Mouse (Mus musculus) layer of hippocampus, postnatal 25 days (tissue): ENCODE measurements around the gene Fam19a3. TPM values are rescaled to one million over a fixed set of nuclear protein-coding genes. Genes with fewer than 3 reads are reported as not detected.
"Not testable (repeated sequence)": the region's sequence is repeated elsewhere in the genome, so short reads cannot be mapped to it uniquely, and the experiment has no call there.

Experiments
- DNase-seq, 2 experiments: peaks; one replicate each; pipeline ENCODE4 v3.0.0; 2022; ENCODE audit warnings: mixed read lengths in 2 of 2, low spot score in 1 of 2; ENCODE audit errors: extremely low spot score in 1 of 2
- total RNA-seq, 2 experiments: library from RNA; stranded (reverse); gene quantifications; 2 replicates each; pipeline ENCODE4 v1.2.3; 2021

The Fam19a3 gene
- total RNA-seq, 2 experiments from 2014 or later = not detected

- no peak for DNase-seq
Measured at GRCm38 (mm10) chr3:104769135-104769534, 12.5 kb downstream of the Fam19a3 start.

DNA sequence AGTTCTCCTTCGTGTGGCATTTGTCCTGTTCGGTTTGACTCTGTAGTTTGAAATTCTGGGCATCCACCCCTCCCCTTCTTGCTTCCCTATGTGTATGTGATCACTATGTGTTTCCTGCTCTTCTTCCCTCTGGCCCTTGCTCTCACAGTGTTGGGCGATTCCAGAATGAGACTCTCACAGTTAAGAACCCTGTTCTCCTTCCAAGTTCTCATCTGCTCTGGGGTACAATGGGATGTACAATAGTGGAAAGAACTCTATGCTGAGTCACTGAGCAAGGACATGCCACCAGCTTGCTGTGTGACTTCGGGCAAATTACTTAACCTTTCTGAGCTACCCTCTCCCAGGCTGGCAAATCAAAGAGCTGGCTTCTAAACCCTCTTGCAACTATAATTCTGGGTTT, 13.9 kb downstream of the Fam19a3 start:
- DNase-seq = no peak

DNA sequence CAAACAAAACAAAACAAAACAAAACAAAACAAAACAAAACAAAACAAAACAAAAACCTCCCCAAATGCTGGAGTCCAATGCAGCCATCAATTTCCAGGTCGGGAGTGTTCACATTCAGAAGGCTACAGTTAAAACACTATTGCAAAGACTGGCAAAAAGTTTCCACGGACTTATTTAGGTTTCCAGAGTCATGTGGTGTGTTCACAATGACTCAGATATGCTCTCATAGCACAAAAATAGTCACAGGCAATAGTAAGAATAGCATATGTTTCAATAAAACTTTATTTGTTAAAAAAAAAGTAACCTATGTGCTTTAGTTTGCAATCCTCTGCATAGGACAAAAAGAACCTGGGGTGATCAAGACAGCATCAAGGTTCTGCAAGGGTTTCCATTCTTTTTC, 14.5 kb downstream of the Fam19a3 start:
- DNase-seq = no peak

DNA sequence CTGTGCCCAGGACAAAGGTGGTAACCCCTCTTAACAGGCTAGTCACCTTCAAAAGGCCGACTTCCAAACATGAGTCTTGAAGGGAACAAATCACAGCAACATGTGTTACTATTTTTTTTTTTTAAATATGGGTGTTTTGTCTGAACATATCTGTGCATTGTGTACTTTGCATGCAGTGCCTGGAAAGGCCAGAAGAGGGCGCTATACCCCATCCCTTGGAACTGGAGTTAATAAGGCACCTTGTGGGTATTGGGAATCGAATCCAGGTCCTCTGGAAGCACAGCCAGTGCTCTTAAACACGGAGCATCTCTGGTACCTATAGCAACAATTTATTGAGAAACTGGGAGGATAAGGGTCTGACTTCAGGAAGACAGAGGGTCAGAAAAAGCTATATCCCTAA, 16.6 kb downstream of the Fam19a3 start:
- DNase-seq = peak in 1 of 2 experiments; percentile 25

DNA sequence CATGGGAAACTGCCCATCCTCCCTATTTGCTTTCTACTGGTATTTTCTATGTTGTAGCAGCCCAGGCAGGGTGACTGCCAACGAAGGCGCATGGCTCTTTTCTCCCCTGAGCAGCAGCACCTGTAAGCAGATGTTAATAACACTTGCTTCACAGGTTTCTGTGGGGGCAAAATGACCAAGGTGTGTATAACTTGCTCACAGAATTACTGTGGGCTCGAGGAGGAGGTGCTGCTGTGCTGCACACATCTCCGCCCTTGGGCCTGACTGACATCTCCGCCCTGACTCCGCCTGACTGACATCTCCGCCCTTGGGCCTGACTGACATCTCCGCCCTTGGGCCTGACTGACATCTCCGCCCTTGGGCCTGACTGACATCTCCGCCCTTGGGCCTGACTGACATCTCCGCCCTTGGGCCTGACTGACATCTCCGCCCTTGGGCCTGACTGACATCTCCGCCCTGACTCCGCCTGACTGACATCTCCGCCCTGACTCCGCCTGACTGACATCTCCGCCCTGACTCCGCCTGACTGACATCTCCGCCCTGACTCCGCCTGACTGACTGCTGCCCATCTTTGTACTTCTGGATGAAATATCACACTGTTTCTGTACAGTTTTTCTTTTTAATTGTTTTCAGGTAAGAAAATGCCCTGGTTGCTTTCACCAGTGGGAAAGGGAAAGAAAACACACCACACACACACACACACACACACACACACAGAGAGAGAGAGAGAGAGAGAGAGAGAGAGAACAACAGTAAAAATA, 19.4 kb downstream of the Fam19a3 start:
- DNase-seq = not testable (repeated sequence)

DNA sequence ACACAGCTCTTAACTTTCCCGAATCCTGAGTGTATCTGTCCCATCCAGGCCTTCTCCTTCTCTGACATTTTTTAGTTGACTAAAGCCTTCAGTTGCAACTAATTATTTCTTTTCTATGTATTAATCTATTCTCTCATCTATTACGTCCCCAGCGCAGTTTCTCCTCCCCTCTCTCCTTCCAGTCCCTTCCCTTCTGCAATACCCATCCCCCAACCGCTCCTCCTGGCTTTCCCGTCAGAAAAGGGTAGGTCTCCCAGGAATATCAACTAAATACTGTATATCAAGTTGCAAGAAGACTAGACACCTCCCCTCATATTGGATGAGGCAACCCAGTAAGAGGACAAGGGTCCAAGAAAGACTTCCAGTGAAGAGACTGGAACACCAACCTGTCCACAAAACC, 22.8 kb downstream of the Fam19a3 start:
- no peak for DNase-seq

- DNase-seq = peak; percentile 56 to 76
Measured at GRCm38 (mm10) chr3:104758406-104758805, 23.2 kb downstream of the Fam19a3 start.

- peak in 1 of 2 experiments; percentile 11 for DNase-seq
Measured at GRCm38 (mm10) chr3:104752845-104753244, 28.8 kb downstream of the Fam19a3 start.

DNA sequence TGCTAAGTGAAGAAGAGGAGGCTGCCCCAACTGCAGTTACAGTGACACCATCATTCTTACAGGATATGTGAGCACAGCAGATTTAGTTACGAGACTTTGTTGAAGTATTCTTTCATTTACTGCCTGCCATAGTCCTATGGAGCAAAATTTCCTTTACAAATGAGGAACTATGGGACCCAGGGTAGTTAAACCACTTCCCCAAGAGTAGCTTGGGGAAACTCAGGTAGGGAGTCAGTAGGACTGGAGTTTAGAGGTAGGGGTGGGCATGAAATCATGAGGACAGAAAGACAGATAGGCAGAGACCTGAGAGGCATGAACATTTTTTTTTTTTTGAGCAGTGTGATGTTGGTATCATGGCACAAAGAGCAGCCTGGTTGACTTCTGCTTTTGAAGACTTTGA, 37.8 kb downstream of the Fam19a3 start:
- no peak for DNase-seq

DNA sequence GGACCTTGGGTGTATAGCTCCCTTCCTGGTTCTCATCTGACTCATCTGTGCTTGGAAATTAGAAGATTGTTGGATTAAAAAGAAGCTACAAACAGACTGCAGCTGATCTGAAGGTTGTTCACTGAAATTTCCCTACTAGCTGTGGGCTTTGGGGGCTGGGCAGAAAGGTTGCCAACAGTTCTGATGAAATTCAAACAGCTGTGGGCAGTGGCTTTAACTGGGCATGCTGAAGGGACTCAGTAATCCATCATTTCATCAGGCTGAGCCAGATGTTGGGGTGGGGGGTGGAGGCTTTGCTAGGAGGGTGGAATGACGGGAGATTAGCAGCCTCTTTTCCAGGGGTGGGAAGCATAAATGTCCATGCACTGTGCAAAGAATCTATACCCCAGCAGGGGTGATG, 38.5 kb downstream of the Fam19a3 start:
- DNase-seq = no peak

DNA sequence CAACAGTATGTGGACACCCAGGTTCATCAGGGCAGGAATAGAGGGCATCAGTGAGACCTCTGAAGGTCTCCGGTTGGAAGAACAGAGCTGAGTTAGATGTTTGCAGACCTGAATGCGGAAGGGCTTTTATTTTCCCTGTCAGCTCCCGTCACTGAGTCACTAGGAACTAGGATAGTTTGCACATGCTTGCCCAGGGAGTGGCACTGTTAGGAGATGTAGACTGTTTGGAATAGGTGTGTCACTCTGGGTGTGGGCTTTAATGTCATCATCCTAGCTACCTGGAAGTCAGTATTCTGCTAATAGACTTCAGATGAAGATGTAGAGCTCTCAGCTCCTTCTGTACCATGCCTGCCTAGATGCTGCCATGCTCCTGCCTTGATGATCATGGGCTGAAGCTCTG, 39.7 kb downstream of the Fam19a3 start:
- no peak for DNase-seq

- no peak for DNase-seq
Measured at GRCm38 (mm10) chr3:104734654-104735053, 47.0 kb downstream of the Fam19a3 start.

DNA sequence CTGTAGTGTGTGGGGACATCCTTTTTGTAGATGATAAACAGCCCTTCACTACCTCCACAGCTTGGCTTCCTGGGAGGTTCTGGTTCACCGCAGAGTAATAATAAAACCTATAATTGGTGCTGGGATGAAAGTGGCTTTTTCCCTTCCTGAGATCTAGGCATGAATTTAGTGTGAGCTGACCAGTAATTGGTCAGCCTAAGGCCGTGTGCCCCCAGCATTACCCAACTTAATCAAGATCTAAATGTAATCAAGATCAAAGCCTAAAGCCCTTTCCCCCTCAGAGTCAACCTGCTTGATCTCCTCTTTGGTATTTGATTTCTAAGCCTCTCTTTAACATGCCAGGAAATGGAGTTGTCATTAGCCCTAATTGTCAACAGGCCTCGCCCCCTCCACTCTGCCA, 48.7 kb downstream of the Fam19a3 start:
- no peak for DNase-seq

- DNase-seq = no peak
Measured at GRCm38 (mm10) chr3:104729270-104729839, 52.3 kb downstream of the Fam19a3 start.

Other genes starting within 250 kb of the Fam19a3 start
- gene Slc16a1, start 143.2 kb downstream of the Fam19a3 start, total RNA-seq = 10 to 100 TPM; 28.4 to 34.3 TPM
- under 1 TPM; 0.63 to 0.79 TPM for gene Ppm1j, start 784 bp downstream of the Fam19a3 start, total RNA-seq
- 10 to 100 TPM; 25.8 to 26.2 TPM for gene Rhoc, start 6.5 kb upstream of the Fam19a3 start, total RNA-seq
- 10 to 100 TPM in 1 of 2 experiments, 1 to 10 TPM in 1; 7.0 to 12.5 TPM for gene Mov10, start 36.7 kb upstream of the Fam19a3 start, total RNA-seq
- 10 to 100 TPM; 36.1 to 43.6 TPM for gene St7l, start 82.2 kb upstream of the Fam19a3 start, total RNA-seq
- gene Capza1, start 82.7 kb upstream of the Fam19a3 start, total RNA-seq = 10 to 100 TPM; 47.1 to 47.8 TPM
- under 1 TPM; 0.23 to 0.66 TPM for gene Wnt2b, start 180.1 kb upstream of the Fam19a3 start, total RNA-seq